Mouse (Mus musculus) liver, adult 2 months (tissue): ENCODE data around the gene Irs4.

Experiments used
- CTCF ChIP-seq: fragments of 200-500 bp; IDR thresholded peaks from 2 replicates; pipeline ENCODE4 v1.5.1; 2011; ENCODE audit warnings: low read depth, low read length, control low read depth
- POLR2A ChIP-seq: fragments of 200-500 bp; IDR thresholded peaks from 2 replicates; pipeline ENCODE4 v1.6.1; 2011; ENCODE audit warnings: low read length, control low read depth; ENCODE audit not compliant: insufficient read depth; ENCODE audit errors: extremely low read depth

- no peak for TF ChIP-seq POLR2A
- no peak for TF ChIP-seq CTCF
Measured at GRCm38 (mm10) chrX:141723936-141724335, 1.1 kb downstream of the Irs4 start.
